Mouse (Mus musculus) limb, embryonic 14.5 days (tissue): Measurements from ENCODE around the gene Adarb1. TPM values are rescaled to one million over a fixed set of nuclear protein-coding genes. Genes with fewer than 3 reads are reported as not detected.

ENCODE experiments used
- ATAC-seq: fragments of 200-750 bp; cut with Nextera tagmentation; 2 replicates; pipeline ENCODE4 v1.8.0; 2017; ENCODE audit warnings: low read depth, moderate number of reproducible peaks, moderate TSS enrichment; ENCODE audit not compliant: low FRiP score
- DNase-seq: peaks from one replicate; pipeline ENCODE4 v3.0.0-alpha.2; 2015; ENCODE audit warnings: low spot score
- H3K27ac ChIP-seq: fragments of 300-500 bp; sonication (generic); replicated peaks from 2 replicates; pipeline ENCODE4 v1.5.1; 2014; ENCODE audit warnings: low read depth, mild to moderate bottlenecking, low read length, moderate library complexity, mixed read lengths
- H3K27me3 ChIP-seq: fragments of 300-500 bp; sonication (generic); 2 replicates; pipeline ENCODE4 v1.6.1; 2014; ENCODE audit warnings: low read length, mixed read lengths; ENCODE audit not compliant: control insufficient read depth, insufficient read depth
- H3K36me3 ChIP-seq: fragments of 300-500 bp; sonication (generic); 2 replicates; pipeline ENCODE4 v1.6.1; 2014; ENCODE audit warnings: mild to moderate bottlenecking, low read length, moderate library complexity, mixed read lengths; ENCODE audit not compliant: control insufficient read depth, insufficient read depth
- H3K4me1 ChIP-seq: fragments of 300-500 bp; sonication (generic); 2 replicates; pipeline ENCODE4 v1.6.1; 2014; ENCODE audit warnings: antibody characterized with exemption, low read length, mixed read lengths; ENCODE audit not compliant: control insufficient read depth, insufficient read depth
- H3K4me2 ChIP-seq: fragments of 300-500 bp; sonication (generic); replicated peaks from 2 replicates; pipeline ENCODE4 v1.6.1; 2014; ENCODE audit warnings: low read depth, mild to moderate bottlenecking, low read length, moderate library complexity; ENCODE audit not compliant: severe bottlenecking
- H3K4me3 ChIP-seq: fragments of 300-500 bp; sonication (generic); replicated peaks from 2 replicates; pipeline ENCODE4 v1.5.1; 2014; ENCODE audit warnings: low read length
- H3K9ac ChIP-seq: fragments of 300-500 bp; sonication (generic); 2 replicates; pipeline ENCODE4 v1.6.1; 2014; ENCODE audit warnings: mild to moderate bottlenecking, low read depth, low read length, moderate library complexity; ENCODE audit not compliant: severe bottlenecking
- H3K9me3 ChIP-seq: fragments of 300-500 bp; sonication (generic); 2 replicates; pipeline ENCODE4 v1.6.1; 2016; ENCODE audit warnings: low read length; ENCODE audit not compliant: control insufficient read depth
- POLR2A ChIP-seq: fragments of 200-500 bp; IDR thresholded peaks from 2 replicates; pipeline ENCODE4 v1.8.0; 2012; ENCODE audit warnings: inconsistent platforms, mild to moderate bottlenecking, moderate library complexity, borderline replicate concordance; ENCODE audit not compliant: insufficient read depth, insufficient read length; ENCODE audit errors: extremely low read depth
- WGBS: fragments of 180-500 bp; shearing (Covaris S2); extraction: QIAGEN DNeasy Blood & Tissue Kit; methylation state at CpG from one replicate; pipeline ENCODE4 v1.1.7; 2014; 5-methylcytosine and 5-hydroxymethylcytosine counted together
- polyA plus RNA-seq, 2 experiments: library from polyadenylated mRNA; depleted of rRNA in 1 of 2; stranded (reverse) in 1 of 2; unstranded in 1 of 2; fragments of >200 nt; fragmentation: Nextera tagmentation in 1 of 2; extraction: Ambion mirVana in 1 of 2; gene quantifications; 2 replicates each; pipeline versions ENCODE4 v1.2.1 to v1.2.3; 2012 to 2014

Gene Adarb1
- polyA plus RNA-seq, 2 experiments = 3.5 to 7.4 TPM

- H3K9ac ChIP-seq = no peak overlapping the region
- no peak overlapping the region for H3K27ac ChIP-seq
- peaks cover 26% of the 10 kb centered on the region for H3K36me3 ChIP-seq
- no peak overlapping the region for H3K4me3 ChIP-seq
- 54% methylated on average over 11 of the region's 11 CpGs for WGBS
- no peak for DNase-seq
- TF ChIP-seq POLR2A = no peak
- no peaks in the 10 kb centered on the region for H3K9me3 ChIP-seq
- ATAC-seq = no peak
- H3K4me1 ChIP-seq = no peaks in the 10 kb centered on the region
- H3K4me2 ChIP-seq = no peak overlapping the region
- H3K27me3 ChIP-seq = no peaks in the 10 kb centered on the region
Observed at GRCm38 (mm10) chr10:77272980-77273730, 144.9 kb downstream of the Adarb1 start.

DNA sequence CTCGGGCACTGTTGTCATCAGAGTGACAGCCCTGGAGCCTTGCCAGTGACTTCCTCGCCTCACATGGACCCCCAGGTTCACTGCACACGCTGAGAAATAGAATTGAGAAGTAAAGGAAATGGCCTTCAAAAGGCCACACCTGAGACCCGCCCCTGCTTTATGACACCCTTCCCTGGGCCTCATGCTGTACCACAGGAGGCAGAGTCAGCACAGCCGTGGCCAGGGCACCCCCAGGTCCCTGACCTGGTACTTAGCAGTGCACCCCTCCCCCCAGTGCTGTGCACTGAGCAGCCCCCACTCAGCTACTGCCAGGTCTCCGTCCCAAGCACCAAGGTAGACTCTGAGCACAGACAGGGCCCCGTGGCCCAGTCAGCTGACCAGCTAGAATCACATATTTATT, 148.9 kb downstream of the Adarb1 start:
- Histone ChIP-seq H3K4me3 (no peak overlapping the region), H3K27ac (no peak overlapping the region), H3K4me1 (no peaks in the 10 kb centered on the region), H3K9ac (no peak overlapping the region), H3K4me2 (no peak overlapping the region), H3K36me3 (peaks cover 67% of the 10 kb centered on the region), H3K27me3 (no peaks in the 10 kb centered on the region), H3K9me3 (no peaks in the 10 kb centered on the region)
- ATAC-seq (no peak), DNase-seq (no peak)
- 76% methylated on average over 7 of the region's 7 CpGs for WGBS
- TF ChIP-seq POLR2A = no peak

DNA sequence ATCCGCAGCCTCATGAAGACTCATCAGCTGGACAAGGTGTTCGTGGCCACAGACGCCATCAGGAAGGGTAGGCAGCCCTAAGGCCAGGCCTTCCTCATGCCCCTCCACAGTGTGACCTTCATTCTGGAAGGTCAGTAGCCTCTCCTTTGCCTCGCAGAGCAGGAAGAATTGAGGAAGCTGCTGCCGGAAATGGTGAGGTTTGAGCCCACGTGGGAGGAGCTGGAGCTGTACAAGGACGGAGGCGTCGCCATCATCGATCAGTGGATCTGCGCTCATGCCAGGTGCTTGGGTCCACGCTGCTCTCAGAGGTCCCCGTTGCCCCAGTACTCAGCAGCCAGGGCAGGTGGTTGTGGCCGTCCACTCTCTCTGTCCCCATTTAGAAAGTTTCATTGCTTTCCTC, 151.0 kb downstream of the Adarb1 start:
- 91% methylated on average over 14 of the region's 14 CpGs for WGBS
- Histone ChIP-seq H3K4me2 (no peak overlapping the region), H3K36me3 (peaks cover 87% of the 10 kb centered on the region), H3K4me3 (no peak overlapping the region), H3K9me3 (no peaks in the 10 kb centered on the region), H3K27me3 (no peaks in the 10 kb centered on the region), H3K9ac (no peak overlapping the region), H3K27ac (no peak overlapping the region), H3K4me1 (no peaks in the 10 kb centered on the region)
- ATAC-seq = no peak
- no peak for TF ChIP-seq POLR2A
- DNase-seq = no peak

GRCm38 (mm10) chr10:77266281-77266680, 151.8 kb downstream of the Adarb1 start:
- H3K4me1 ChIP-seq = no peaks in the 10 kb centered on the region
- no peak for TF ChIP-seq POLR2A
- DNase-seq = no peak
- no peak for ATAC-seq
- no peak overlapping the region for H3K4me2 ChIP-seq
- 84% methylated on average over 8 of the region's 8 CpGs for WGBS
- no peak overlapping the region for H3K4me3 ChIP-seq
- peaks cover 95% of the 10 kb centered on the region for H3K36me3 ChIP-seq
- no peak overlapping the region for H3K9ac ChIP-seq
- no peaks in the 10 kb centered on the region for H3K9me3 ChIP-seq
- H3K27me3 ChIP-seq = no peaks in the 10 kb centered on the region
- no peak overlapping the region for H3K27ac ChIP-seq

DNA sequence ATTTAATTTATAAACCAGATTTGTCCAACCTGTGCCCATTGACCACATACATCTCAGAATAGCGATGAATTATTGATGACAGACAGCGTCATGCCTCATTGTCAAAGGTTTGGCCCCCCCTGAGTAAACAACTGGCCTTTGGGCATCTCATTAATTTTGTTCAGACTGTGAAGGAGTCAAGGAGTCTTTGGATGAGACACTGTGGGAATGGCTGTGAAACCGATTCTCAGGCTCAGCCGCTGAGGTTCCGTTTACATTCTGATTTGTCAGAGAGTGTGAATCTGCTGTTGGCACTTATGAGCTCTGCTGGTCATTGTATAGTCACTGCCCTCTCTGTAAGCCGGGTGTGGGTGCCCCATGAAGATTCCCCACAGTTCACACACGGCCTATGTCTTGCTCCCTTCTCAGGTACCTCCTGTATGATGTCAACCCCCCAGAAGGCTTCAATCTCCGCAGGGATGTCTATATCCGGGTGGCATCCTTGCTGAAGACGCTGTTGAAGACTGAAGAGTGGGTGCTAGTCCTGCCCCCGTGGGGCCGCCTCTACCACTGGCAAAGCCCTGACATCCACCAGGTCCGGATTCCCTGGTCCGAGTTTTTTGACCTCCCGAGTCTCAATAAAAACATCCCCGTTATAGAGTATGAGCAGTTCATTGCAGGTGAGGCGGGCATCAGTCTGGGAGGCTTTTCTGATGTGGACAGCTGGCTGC, 157.7 kb downstream of the Adarb1 start:
- no peak for DNase-seq
- Histone ChIP-seq H3K4me3 (peak overlapping the region; percentile 95), H3K36me3 (peaks cover 46% of the 10 kb centered on the region), H3K9ac (peak overlapping the region; percentile 90), H3K27ac (no peak overlapping the region), H3K4me1 (peaks cover 12% of the 10 kb centered on the region), H3K27me3 (no peaks in the 10 kb centered on the region), H3K9me3 (no peaks in the 10 kb centered on the region), H3K4me2 (peak overlapping the region; percentile 75)
- TF ChIP-seq POLR2A = no peak
- 89% methylated on average over 17 of the region's 17 CpGs for WGBS
- ATAC-seq = no peak
